Mouse (Mus musculus): ENCODE measurements around the gene Smg1. TPM values are rescaled to one million over a fixed set of nuclear protein-coding genes. Genes with fewer than 3 reads are reported as not detected.
A peak's percentile ranks its signal among the peaks of the same experiment; 100 is the strongest.

Smg1 gene
- 10.6 and 14.2 TPM in 2 replicates for polyA plus RNA-seq (2015; fragmentation: Nextera tagmentation; extraction: Ambion mirVana)

GRCm38 (mm10) chr7:118243453-118244385 lies at the start of gene Smg1:
TSS of gene Smg1 (minus strand) at chr7:118243670.
- H3K4me1 ChIP-seq (ENCODE audit: control insufficient read depth, insufficient read depth, low read length), result peaks cover 11% of the 10 kb centered on the region
- peak within 1 kb of the TSS; percentile 74 for H3K4me2 ChIP-seq (ENCODE audit: low read depth, low read length)
- peak within 1 kb of the TSS; percentile 98 for H3K4me3 ChIP-seq (replicated peaks; ENCODE audit: low read length)
- WGBS, result 2% methylated on average over 70 of the region's 79 CpGs
- peak within 1 kb of the TSS; percentile 98 for H3K9ac ChIP-seq (ENCODE audit: low read length)
- no peaks in the 10 kb centered on the region for H3K36me3 ChIP-seq (ENCODE audit: control insufficient read depth, insufficient read depth, low read length)
- ATAC-seq (ENCODE audit: insufficient read depth, low FRiP score), result peak; percentile 97
- no peaks in the 10 kb centered on the region for H3K9me3 ChIP-seq (replicated peaks; ENCODE audit: control insufficient read depth, low read length)
- peak within 1 kb of the TSS; percentile 99 for H3K27ac ChIP-seq (ENCODE audit: low read length)
- no peaks in the 10 kb centered on the region for H3K27me3 ChIP-seq (ENCODE audit: control insufficient read depth, insufficient read depth, low read length)

DNA sequence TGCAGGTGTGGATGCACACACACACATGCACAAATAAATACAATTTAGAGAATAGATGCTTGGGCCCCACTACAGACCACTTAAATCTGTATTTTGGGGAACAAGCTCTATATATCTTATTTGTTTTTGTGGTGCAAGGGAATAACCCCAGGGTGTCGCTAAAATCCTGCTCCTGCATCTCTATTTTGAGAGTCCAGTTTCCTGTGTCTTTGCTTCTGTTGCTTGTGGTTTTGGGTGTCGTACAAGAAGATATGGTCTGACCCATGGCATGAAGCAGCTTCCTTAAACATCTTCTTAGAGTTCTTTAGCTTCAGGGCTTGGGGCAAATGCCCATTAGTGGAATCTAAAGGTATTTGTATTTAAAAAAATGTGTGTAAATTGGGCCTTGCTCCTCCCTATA lies 39.7 kb upstream of the Smg1 start:
- Histone ChIP-seq H3K4me2 (ENCODE audit: low read depth, low read length) (no peak overlapping the region), H3K27ac (ENCODE audit: low read length) (no peak overlapping the region), H3K4me3 (replicated peaks; ENCODE audit: low read length) (no peak overlapping the region), H3K27me3 (ENCODE audit: control insufficient read depth, insufficient read depth, low read length) (no peaks in the 10 kb centered on the region), H3K36me3 (ENCODE audit: control insufficient read depth, insufficient read depth, low read length) (no peaks in the 10 kb centered on the region), H3K9me3 (replicated peaks; ENCODE audit: control insufficient read depth, low read length) (no peaks in the 10 kb centered on the region), H3K4me1 (ENCODE audit: control insufficient read depth, insufficient read depth, low read length) (no peaks in the 10 kb centered on the region), H3K9ac (ENCODE audit: low read length) (no peak overlapping the region)
- 76% methylated on average over 2 of the region's 2 CpGs for WGBS
- no peak for ATAC-seq (ENCODE audit: insufficient read depth, low FRiP score)

DNA sequence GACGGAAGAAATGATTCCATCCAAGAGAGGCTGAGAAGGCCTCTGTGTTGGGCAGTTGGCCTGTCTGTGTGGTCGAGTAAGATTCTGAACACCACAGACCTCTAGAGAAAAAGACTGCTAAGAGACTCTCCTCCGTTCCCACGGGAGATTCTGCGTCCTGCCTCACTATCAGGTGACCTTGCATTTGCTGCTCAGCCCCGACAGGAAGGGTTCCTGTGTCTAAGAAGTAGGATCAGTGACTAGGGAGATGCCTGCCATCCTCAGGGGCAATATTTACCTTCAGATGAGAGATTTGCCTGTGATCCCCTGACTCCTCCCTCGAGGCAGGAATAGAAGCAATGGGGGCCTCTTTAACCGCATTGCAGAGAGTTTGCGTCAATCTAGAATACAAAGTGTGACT lies 39.1 kb upstream of the Smg1 start:
- no peaks in the 10 kb centered on the region for H3K4me1 ChIP-seq (ENCODE audit: control insufficient read depth, insufficient read depth, low read length)
- H3K27ac ChIP-seq (ENCODE audit: low read length), result no peak overlapping the region
- no peak overlapping the region for H3K4me2 ChIP-seq (ENCODE audit: low read depth, low read length)
- ATAC-seq (ENCODE audit: insufficient read depth, low FRiP score), result no peak
- no peak overlapping the region for H3K4me3 ChIP-seq (replicated peaks; ENCODE audit: low read length)
- H3K9ac ChIP-seq (ENCODE audit: low read length), result no peak overlapping the region
- no peaks in the 10 kb centered on the region for H3K36me3 ChIP-seq (ENCODE audit: control insufficient read depth, insufficient read depth, low read length)
- no peaks in the 10 kb centered on the region for H3K9me3 ChIP-seq (replicated peaks; ENCODE audit: control insufficient read depth, low read length)
- 52% methylated on average over 9 of the region's 9 CpGs for WGBS
- H3K27me3 ChIP-seq (ENCODE audit: control insufficient read depth, insufficient read depth, low read length), result no peaks in the 10 kb centered on the region

- no peaks in the 10 kb centered on the region for H3K9me3 ChIP-seq (replicated peaks; ENCODE audit: control insufficient read depth, low read length)
These were observed 36.1 kb upstream of the Smg1 start for GRCm38 (mm10) chr7:118279521-118279920.

DNA sequence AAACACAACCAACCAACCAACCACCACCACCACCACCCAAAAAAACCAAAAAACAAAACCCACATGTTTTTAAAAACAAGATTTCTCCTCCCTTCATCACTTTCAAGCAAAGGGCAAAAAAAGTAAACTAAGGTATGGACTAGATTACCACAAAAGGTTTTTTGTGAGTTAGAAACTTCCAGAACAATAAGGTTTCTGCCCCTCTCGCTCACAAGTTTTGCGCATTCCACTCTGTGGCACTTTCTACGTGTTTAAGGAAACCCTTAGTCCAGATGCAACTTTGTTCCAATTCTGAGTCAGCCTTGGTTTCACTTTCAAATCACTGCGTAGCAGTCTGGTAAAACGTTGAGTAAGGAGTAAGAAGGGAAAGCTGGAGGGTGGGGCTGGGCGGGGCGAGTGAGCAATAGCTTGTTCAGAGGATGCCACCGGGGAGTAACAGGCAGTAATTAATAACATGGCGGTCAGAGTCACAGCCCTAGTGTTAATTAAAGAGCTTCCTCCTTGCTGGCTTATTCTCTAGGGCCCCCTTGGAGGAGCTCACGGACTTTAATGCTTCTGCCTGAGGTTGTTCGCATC lies 34.0 kb upstream of the Smg1 start:
- ATAC-seq (ENCODE audit: insufficient read depth, low FRiP score), result peak; percentile 73; the same call in 1 of the 2 replicates
- WGBS, result 51% methylated on average over 11 of the region's 11 CpGs
- Histone ChIP-seq H3K9me3 (replicated peaks; ENCODE audit: control insufficient read depth, low read length) (no peaks in the 10 kb centered on the region), H3K4me1 (ENCODE audit: control insufficient read depth, insufficient read depth, low read length) (peaks cover 4% of the 10 kb centered on the region; the same call in 1 of the 2 replicates), H3K4me2 (ENCODE audit: low read depth, low read length) (peak overlapping the region; percentile 43), H3K27me3 (ENCODE audit: control insufficient read depth, insufficient read depth, low read length) (no peaks in the 10 kb centered on the region), H3K4me3 (replicated peaks; ENCODE audit: low read length) (peak overlapping the region; percentile 8), H3K9ac (ENCODE audit: low read length) (peak overlapping the region; percentile 39; the same call in 1 of the 2 replicates), H3K27ac (ENCODE audit: low read length) (peak overlapping the region; percentile 52), H3K36me3 (ENCODE audit: control insufficient read depth, insufficient read depth, low read length) (no peaks in the 10 kb centered on the region)

More at GRCm38 (mm10) chr7:118279521-118279920, 36.1 kb upstream of the Smg1 start:
- WGBS, result 49% methylated on average over 3 of the region's 3 CpGs
- no peak for ATAC-seq (ENCODE audit: insufficient read depth, low FRiP score)
- H3K9ac ChIP-seq (ENCODE audit: low read length), result no peak overlapping the region
- no peak overlapping the region for H3K27ac ChIP-seq (ENCODE audit: low read length)
- no peak overlapping the region for H3K4me2 ChIP-seq (ENCODE audit: low read depth, low read length)
- no peaks in the 10 kb centered on the region for H3K27me3 ChIP-seq (ENCODE audit: control insufficient read depth, insufficient read depth, low read length)
- peaks cover 4% of the 10 kb centered on the region; the same call in 1 of the 2 replicates for H3K4me1 ChIP-seq (ENCODE audit: control insufficient read depth, insufficient read depth, low read length)
- H3K4me3 ChIP-seq (replicated peaks; ENCODE audit: low read length), result no peak overlapping the region
- H3K36me3 ChIP-seq (ENCODE audit: control insufficient read depth, insufficient read depth, low read length), result no peaks in the 10 kb centered on the region

DNA sequence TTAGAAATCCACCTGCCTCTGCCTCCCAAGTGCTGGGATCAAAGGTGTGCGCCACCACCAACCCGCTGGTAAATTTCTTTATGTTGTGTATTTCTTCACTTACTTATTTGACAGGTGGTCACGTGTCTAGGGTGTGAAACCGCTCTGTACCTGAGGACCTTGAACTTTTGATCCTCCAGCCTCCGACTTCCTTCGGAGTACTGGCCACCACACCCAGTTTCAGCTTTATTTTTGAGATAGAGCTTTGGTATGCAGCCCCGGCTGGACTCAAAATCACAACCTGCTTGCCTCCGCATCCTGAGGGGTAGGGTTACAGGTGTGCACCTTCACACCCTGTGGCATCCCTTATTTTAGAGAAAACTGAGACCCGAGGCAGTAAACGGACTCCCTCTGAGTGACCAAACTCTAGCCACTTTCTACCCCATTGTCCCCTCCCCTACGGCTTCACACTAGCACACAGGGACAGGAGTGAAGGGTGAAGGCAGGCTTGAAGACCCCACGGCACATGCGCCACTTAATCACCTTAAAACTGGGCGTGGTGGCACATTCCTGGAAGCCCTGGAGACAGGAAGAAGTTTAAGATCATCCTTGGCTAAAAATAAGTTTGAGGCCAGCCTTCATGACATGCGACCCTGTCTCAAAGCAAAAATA lies 33.3 kb upstream of the Smg1 start:
- Histone ChIP-seq H3K4me1 (ENCODE audit: control insufficient read depth, insufficient read depth, low read length) (peaks cover 4% of the 10 kb centered on the region; the same call in 1 of the 2 replicates), H3K36me3 (ENCODE audit: control insufficient read depth, insufficient read depth, low read length) (no peaks in the 10 kb centered on the region), H3K4me2 (ENCODE audit: low read depth, low read length) (peak overlapping the region; percentile 43), H3K9me3 (replicated peaks; ENCODE audit: control insufficient read depth, low read length) (no peaks in the 10 kb centered on the region), H3K9ac (ENCODE audit: low read length) (no peak overlapping the region), H3K27ac (ENCODE audit: low read length) (peak overlapping the region; percentile 52; the same call in 1 of the 2 replicates), H3K4me3 (replicated peaks; ENCODE audit: low read length) (no peak overlapping the region), H3K27me3 (ENCODE audit: control insufficient read depth, insufficient read depth, low read length) (no peaks in the 10 kb centered on the region)
- WGBS, result 65% methylated on average over 15 of the region's 15 CpGs
- ATAC-seq (ENCODE audit: insufficient read depth, low FRiP score), result peak; percentile 41; the same call in 1 of the 2 replicates

DNA sequence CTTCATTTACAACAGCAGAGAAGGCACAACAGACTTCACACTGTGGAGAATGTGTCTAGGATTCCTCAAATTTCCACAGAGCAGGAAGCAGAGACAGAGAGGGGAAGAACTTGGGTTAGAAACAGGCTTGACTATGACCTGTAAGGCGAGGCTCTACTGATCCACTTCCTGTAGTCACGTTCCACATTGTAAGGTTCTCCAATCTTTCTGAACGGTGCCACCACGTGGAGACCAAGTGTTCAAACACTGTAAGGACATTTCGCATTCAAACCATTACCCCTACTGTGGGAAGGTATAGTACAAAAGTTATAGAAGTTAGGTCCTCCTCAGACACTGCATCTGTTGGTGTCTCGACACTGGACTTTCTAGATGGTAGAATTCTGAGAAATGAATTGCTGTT lies 31.8 kb upstream of the Smg1 start:
- Histone ChIP-seq H3K27ac (ENCODE audit: low read length) (no peak overlapping the region), H3K36me3 (ENCODE audit: control insufficient read depth, insufficient read depth, low read length) (no peaks in the 10 kb centered on the region), H3K4me3 (replicated peaks; ENCODE audit: low read length) (no peak overlapping the region), H3K27me3 (ENCODE audit: control insufficient read depth, insufficient read depth, low read length) (no peaks in the 10 kb centered on the region), H3K4me2 (ENCODE audit: low read depth, low read length) (no peak overlapping the region), H3K9ac (ENCODE audit: low read length) (no peak overlapping the region), H3K9me3 (replicated peaks; ENCODE audit: control insufficient read depth, low read length) (no peaks in the 10 kb centered on the region), H3K4me1 (ENCODE audit: control insufficient read depth, insufficient read depth, low read length) (peaks cover 4% of the 10 kb centered on the region; the same call in 1 of the 2 replicates)
- no peak for ATAC-seq (ENCODE audit: insufficient read depth, low FRiP score)
- WGBS, result 75% methylated on average over 6 of the region's 6 CpGs

GRCm38 (mm10) chr7:118274851-118275250 lies 31.4 kb upstream of the Smg1 start:
- Histone ChIP-seq H3K27ac (ENCODE audit: low read length) (no peak overlapping the region), H3K4me3 (replicated peaks; ENCODE audit: low read length) (no peak overlapping the region), H3K4me1 (ENCODE audit: control insufficient read depth, insufficient read depth, low read length) (peaks cover 4% of the 10 kb centered on the region; the same call in 1 of the 2 replicates), H3K9me3 (replicated peaks; ENCODE audit: control insufficient read depth, low read length) (no peaks in the 10 kb centered on the region), H3K27me3 (ENCODE audit: control insufficient read depth, insufficient read depth, low read length) (no peaks in the 10 kb centered on the region), H3K4me2 (ENCODE audit: low read depth, low read length) (no peak overlapping the region), H3K9ac (ENCODE audit: low read length) (no peak overlapping the region), H3K36me3 (ENCODE audit: control insufficient read depth, insufficient read depth, low read length) (no peaks in the 10 kb centered on the region)
- ATAC-seq (ENCODE audit: insufficient read depth, low FRiP score), result no peak
- 90% methylated on average over 5 of the region's 5 CpGs for WGBS

Data from stomach, embryonic 16.5 days (tissue).